Mouse (Mus musculus): ENCODE results near the gene Tmem88b. TPM values are rescaled to one million over a fixed set of nuclear protein-coding genes. Genes with fewer than 3 reads are reported as not detected.

Gene Tmem88b
- not detected in 4 replicates for total RNA-seq (2023; ENCODE audit: inconsistent age)

GRCm38 (mm10) chr4:155785819-155786218 is at the start of gene Tmem88b:
Gene Tmem88b, minus strand, starts transcription at chr4:155785874.

GRCm38 (mm10) chr4:155831205-155831766 is 45.6 kb upstream of the Tmem88b start, which contains the start of gene Aurkaip1:
Gene Aurkaip1, plus strand, starts transcription at chr4:155831272.

GRCm38 (mm10) chr4:155811929-155812664 is 26.4 kb upstream of the Tmem88b start, which contains the start of gene Ccnl2:
Gene Ccnl2, plus strand, starts transcription at chr4:155812489.

GRCm38 (mm10) chr4:155802741-155803339 is 17.2 kb upstream of the Tmem88b start, which contains the start of gene Mrpl20:
Gene Mrpl20, plus strand, starts transcription at chr4:155802878.

GRCm38 (mm10) chr4:155790021-155790489 is 4.4 kb upstream of the Tmem88b start, which contains the start of gene Ankrd65:
Gene Ankrd65, plus strand, starts transcription at chr4:155790439.

GRCm38 (mm10) chr4:155774280-155774754 is 11.4 kb downstream of the Tmem88b start, which contains the start of gene Vwa1:
Gene Vwa1, minus strand, starts transcription at chr4:155774698.

GRCm38 (mm10) chr4:155760613-155761355 is 24.9 kb downstream of the Tmem88b start, which contains the start of gene Atad3a:
Gene Atad3a, minus strand, starts transcription at chr4:155761093.

GRCm38 (mm10) chr4:155734350-155734941 is 51.2 kb downstream of the Tmem88b start, which contains the start of gene Tmem240:
Gene Tmem240, plus strand, starts transcription at chr4:155734800.

Other genes starting within 250 kb of the Tmem88b start
- 50.7 to 59.1 TPM (median 52.7 TPM) in 4 replicates for gene Nadk, start 223.5 kb downstream of the Tmem88b start, total RNA-seq (2023; ENCODE audit: inconsistent age)
- gene Slc35e2, start 184.5 kb downstream of the Tmem88b start, total RNA-seq (2023; ENCODE audit: inconsistent age): 19.8 to 29.5 TPM (median 26.5 TPM) in 4 replicates
- 139 to 162 TPM (median 154 TPM) in 4 replicates for gene Cdk11b, start 161.0 kb downstream of the Tmem88b start, total RNA-seq (2023; ENCODE audit: inconsistent age)
- not detected in 4 replicates for gene Gm10563, start 140.5 kb downstream of the Tmem88b start, total RNA-seq (2023; ENCODE audit: inconsistent age)
- 0.51 TPM in 1 of 4 replicates, not detected in the others for gene Mmp23, start 132.5 kb downstream of the Tmem88b start, total RNA-seq (2023; ENCODE audit: inconsistent age)
- 37.5 to 43.7 TPM (median 40.3 TPM) in 4 replicates for gene Mib2, start 116.7 kb downstream of the Tmem88b start, total RNA-seq (2023; ENCODE audit: inconsistent age)
- 2.7 to 3.2 TPM (median 2.8 TPM) in 4 replicates for gene Fndc10, start 91.5 kb downstream of the Tmem88b start, total RNA-seq (2023; ENCODE audit: inconsistent age)
- gene Ssu72, start 81.1 kb downstream of the Tmem88b start, total RNA-seq (2023; ENCODE audit: inconsistent age): 77.2 to 87.4 TPM (median 82.1 TPM) in 4 replicates
- gene Tmem240, start 51.1 kb downstream of the Tmem88b start, total RNA-seq (2023; ENCODE audit: inconsistent age): 0.32 to 0.60 TPM (median 0.47 TPM) in 4 replicates
- 45.0 to 54.2 TPM (median 52.5 TPM) in 4 replicates for gene Atad3a, start 24.8 kb downstream of the Tmem88b start, total RNA-seq (2023; ENCODE audit: inconsistent age)
- gene Vwa1, start 11.2 kb downstream of the Tmem88b start, total RNA-seq (2023; ENCODE audit: inconsistent age): not detected in 4 replicates
- gene Ankrd65, start 4.6 kb upstream of the Tmem88b start, total RNA-seq (2023; ENCODE audit: inconsistent age): not detected in 4 replicates
- gene Mrpl20, start 17.0 kb upstream of the Tmem88b start, total RNA-seq (2023; ENCODE audit: inconsistent age): 42.4 to 51.3 TPM (median 45.0 TPM) in 4 replicates
- 212 to 234 TPM (median 221 TPM) in 4 replicates for gene Ccnl2, start 26.6 kb upstream of the Tmem88b start, total RNA-seq (2023; ENCODE audit: inconsistent age)
- 72.7 to 92.7 TPM (median 80.5 TPM) in 4 replicates for gene Aurkaip1, start 45.4 kb upstream of the Tmem88b start, total RNA-seq (2023; ENCODE audit: inconsistent age)
- gene Mxra8, start 53.8 kb upstream of the Tmem88b start, total RNA-seq (2023; ENCODE audit: inconsistent age): 10.4 to 12.7 TPM (median 11.4 TPM) in 4 replicates
- 59.0 to 80.3 TPM (median 71.7 TPM) in 4 replicates for gene Dvl1, start 61.5 kb upstream of the Tmem88b start, total RNA-seq (2023; ENCODE audit: inconsistent age)
- gene Tas1r3, start 77.5 kb upstream of the Tmem88b start, total RNA-seq (2023; ENCODE audit: inconsistent age): 0.55 to 1.4 TPM (median 1.0 TPM) in 4 replicates
- gene Cptp, start 83.6 kb upstream of the Tmem88b start, total RNA-seq (2023; ENCODE audit: inconsistent age): 5.7 to 9.4 TPM (median 8.1 TPM) in 4 replicates
- gene Ints11, start 83.7 kb upstream of the Tmem88b start, total RNA-seq (2023; ENCODE audit: inconsistent age): 44.3 to 52.8 TPM (median 52.3 TPM) in 4 replicates
- 21.1 to 25.0 TPM (median 23.6 TPM) in 4 replicates for gene Pusl1, start 105.9 kb upstream of the Tmem88b start, total RNA-seq (2023; ENCODE audit: inconsistent age)
- gene Acap3, start 105.9 kb upstream of the Tmem88b start, total RNA-seq (2023; ENCODE audit: inconsistent age): 66.3 to 71.7 TPM (median 69.2 TPM) in 4 replicates
- gene Ube2j2, start 158.0 kb upstream of the Tmem88b start, total RNA-seq (2023; ENCODE audit: inconsistent age): 98.2 to 110 TPM (median 106 TPM) in 4 replicates
- gene C1qtnf12, start 176.4 kb upstream of the Tmem88b start, total RNA-seq (2023; ENCODE audit: inconsistent age): 1.6 to 3.1 TPM (median 2.1 TPM) in 4 replicates
- gene B3galt6, start 206.8 kb upstream of the Tmem88b start, total RNA-seq (2023; ENCODE audit: inconsistent age): 2.3 to 3.4 TPM (median 2.8 TPM) in 4 replicates
- 120 to 134 TPM (median 127 TPM) in 4 replicates for gene Sdf4, start 207.0 kb upstream of the Tmem88b start, total RNA-seq (2023; ENCODE audit: inconsistent age)
- 6.0 to 9.5 TPM (median 7.1 TPM) in 4 replicates for gene Tnfrsf4, start 228.0 kb upstream of the Tmem88b start, total RNA-seq (2023; ENCODE audit: inconsistent age)
- 13.5 to 16.3 TPM (median 14.2 TPM) in 4 replicates for gene Tnfrsf18, start 240.3 kb upstream of the Tmem88b start, total RNA-seq (2023; ENCODE audit: inconsistent age)

Data from B cell, adult (primary cell).